Mouse (Mus musculus) thymus, postnatal 36 days (tissue): ENCODE results near the gene Herc3.
A peak's percentile ranks its signal among the peaks of the same experiment; 100 is the strongest.
"Not testable (repeated sequence)": the region's sequence is repeated elsewhere in the genome, so short reads cannot be mapped to it uniquely, and the experiment has no call there.

ENCODE experiments used
- DNase-seq, 2 experiments: peaks; one replicate each; pipeline ENCODE4 v3.0.0; 2022; ENCODE audit warnings: mixed read lengths in 2 of 2

Herc3 gene

GRCm38 (mm10) chr6:58862446-58862993 lies 31.3 kb downstream of the Herc3 start:
- no peak for DNase-seq

- DNase-seq: no peak
Observed at GRCm38 (mm10) chr6:58863631-58864235, 32.5 kb downstream of the Herc3 start.

- not testable (repeated sequence) for DNase-seq
Observed at GRCm38 (mm10) chr6:58867858-58868257, 36.6 kb downstream of the Herc3 start.

- DNase-seq: peak in 1 of 2 experiments; percentile 5
Observed at GRCm38 (mm10) chr6:58879572-58879971, 48.3 kb downstream of the Herc3 start.

GRCm38 (mm10) chr6:58879987-58880386 lies 48.7 kb downstream of the Herc3 start:
- DNase-seq: no peak

GRCm38 (mm10) chr6:58880861-58881260 lies 49.6 kb downstream of the Herc3 start:
- DNase-seq: peak; percentile 5 to 15

GRCm38 (mm10) chr6:58881363-58881762 lies 50.1 kb downstream of the Herc3 start:
- DNase-seq: no peak

GRCm38 (mm10) chr6:58882271-58882670 lies 51.0 kb downstream of the Herc3 start:
- no peak for DNase-seq

GRCm38 (mm10) chr6:58889917-58890316 lies 58.7 kb downstream of the Herc3 start:
- no peak for DNase-seq

GRCm38 (mm10) chr6:58893307-58893706 lies 62.0 kb downstream of the Herc3 start:
- no peak for DNase-seq

GRCm38 (mm10) chr6:58894994-58895393 lies 63.7 kb downstream of the Herc3 start:
- DNase-seq: no peak

- DNase-seq: no peak
Observed at GRCm38 (mm10) chr6:58896648-58897047, 65.4 kb downstream of the Herc3 start.

- no peak for DNase-seq
Observed at GRCm38 (mm10) chr6:58899076-58899475, 67.8 kb downstream of the Herc3 start.

GRCm38 (mm10) chr6:58900536-58900935 lies 69.3 kb downstream of the Herc3 start:
- no peak for DNase-seq

- no peak for DNase-seq
Observed at GRCm38 (mm10) chr6:58903171-58903570, 71.9 kb downstream of the Herc3 start.

GRCm38 (mm10) chr6:58904551-58904950 lies 73.3 kb downstream of the Herc3 start:
- DNase-seq: no peak

- no peak for DNase-seq
Observed at GRCm38 (mm10) chr6:58906852-58907261, 75.6 kb downstream of the Herc3 start, which contains the start of gene Nap1l5. Gene Nap1l5, minus strand, starts transcription at chr6:58907076.

- DNase-seq: no peak
Observed at GRCm38 (mm10) chr6:58907336-58907735, 76.1 kb downstream of the Herc3 start.

GRCm38 (mm10) chr6:58907791-58908190 lies 76.5 kb downstream of the Herc3 start:
- no peak for DNase-seq

- DNase-seq: no peak
Observed at GRCm38 (mm10) chr6:58912842-58913241, 81.6 kb downstream of the Herc3 start.

GRCm38 (mm10) chr6:58913551-58913950 lies 82.3 kb downstream of the Herc3 start:
- no peak for DNase-seq

GRCm38 (mm10) chr6:58913971-58914370 lies 82.7 kb downstream of the Herc3 start:
- no peak for DNase-seq

- DNase-seq: no peak
Observed at GRCm38 (mm10) chr6:58916498-58916897, 85.2 kb downstream of the Herc3 start.

- no peak for DNase-seq
Observed at GRCm38 (mm10) chr6:58920735-58921134, 89.5 kb downstream of the Herc3 start.

- no peak for DNase-seq
Observed at GRCm38 (mm10) chr6:58921623-58922022, 90.4 kb downstream of the Herc3 start.
